Mouse (Mus musculus): ENCODE results near the gene Twsg1. TPM values are rescaled to one million over a fixed set of nuclear protein-coding genes. Genes with fewer than 3 reads are reported as not detected.

Twsg1 gene
- polyA plus RNA-seq, 1 experiment from 2014 or later: 36.0 TPM

- H3K4me1 ChIP-seq (replicated peaks; ENCODE audit: control insufficient read depth, insufficient read depth, low read length): 0 out of 2 replicates have a peak, but pooled peaks cover 5% of the 10 kb centered on the region
- no peak overlapping the region for H3K9ac ChIP-seq (ENCODE audit: low read depth, low read length)
These were observed 61.5 kb downstream of the Twsg1 start for GRCm38 (mm10) chr17:65889476-65889875.

GRCm38 (mm10) chr17:65886571-65886970 lies 64.5 kb downstream of the Twsg1 start:
- Histone ChIP-seq H3K27ac (ENCODE audit: low read depth, low read length) (peak overlapping the region; percentile 94), H3K9ac (ENCODE audit: low read depth, low read length) (peak overlapping the region; percentile 62), H3K9me3 (ENCODE audit: control insufficient read depth) (no peaks in the 10 kb centered on the region), H3K36me3 (ENCODE audit: control insufficient read depth, insufficient read depth) (no peaks in the 10 kb centered on the region), H3K4me3 (ENCODE audit: low read depth, low read length) (peak overlapping the region; percentile 96), H3K4me2 (replicated peaks; ENCODE audit: low read depth) (peak overlapping the region; percentile 99), H3K4me1 (replicated peaks; ENCODE audit: control insufficient read depth, insufficient read depth, low read length) (peaks cover 11% of the 10 kb centered on the region; the same call in 1 of the 2 replicates), H3K27me3 (replicated peaks; ENCODE audit: control insufficient read depth, insufficient read depth, low read length) (no peaks in the 10 kb centered on the region)
- 46% methylated on average over 9 of the region's 9 CpGs for WGBS
- no peak for TF ChIP-seq CTCF (IDR thresholded peaks at IDR 0.05; ENCODE audit: low read depth)
- ATAC-seq: no peak

More at GRCm38 (mm10) chr17:65889476-65889875, 61.5 kb downstream of the Twsg1 start:
- Histone ChIP-seq H3K9me3 (ENCODE audit: control insufficient read depth) (no peaks in the 10 kb centered on the region), H3K27me3 (replicated peaks; ENCODE audit: control insufficient read depth, insufficient read depth, low read length) (no peaks in the 10 kb centered on the region), H3K27ac (ENCODE audit: low read depth, low read length) (no peak overlapping the region), H3K4me3 (ENCODE audit: low read depth, low read length) (no peak overlapping the region), H3K36me3 (ENCODE audit: control insufficient read depth, insufficient read depth) (no peaks in the 10 kb centered on the region), H3K4me2 (replicated peaks; ENCODE audit: low read depth) (no peak overlapping the region)
- no peak for TF ChIP-seq CTCF (IDR thresholded peaks at IDR 0.05; ENCODE audit: low read depth)
- WGBS: 86% methylated on average over 5 of the region's 5 CpGs
- no peak for ATAC-seq

- ATAC-seq: no peak
- 3% methylated on average over 14 of the region's 14 CpGs for WGBS
- H3K4me1 ChIP-seq (replicated peaks; ENCODE audit: control insufficient read depth, insufficient read depth, low read length): peaks cover 11% of the 10 kb centered on the region; the same call in 1 of the 2 replicates
These were observed 65.1 kb downstream of the Twsg1 start, which contains the start of gene Ralbp1 for GRCm38 (mm10) chr17:65885697-65886529. Ralbp1 (minus strand) TSS chr17:65885798.

GRCm38 (mm10) chr17:65885398-65885696 lies 65.7 kb downstream of the Twsg1 start:
- WGBS: 0% methylated on average over 11 of the region's 11 CpGs
- H3K27me3 ChIP-seq (replicated peaks; ENCODE audit: control insufficient read depth, insufficient read depth, low read length): no peaks in the 10 kb centered on the region
- H3K4me1 ChIP-seq (replicated peaks; ENCODE audit: control insufficient read depth, insufficient read depth, low read length): peaks cover 11% of the 10 kb centered on the region; the same call in 1 of the 2 replicates
- TF ChIP-seq CTCF (IDR thresholded peaks at IDR 0.05; ENCODE audit: low read depth): no peak
- no peaks in the 10 kb centered on the region for H3K36me3 ChIP-seq (ENCODE audit: control insufficient read depth, insufficient read depth)
- peak overlapping the region; percentile 96 for H3K4me3 ChIP-seq (ENCODE audit: low read depth, low read length)
- H3K4me2 ChIP-seq (replicated peaks; ENCODE audit: low read depth): peak overlapping the region; percentile 99
- peak overlapping the region; percentile 62 for H3K9ac ChIP-seq (ENCODE audit: low read depth, low read length)
- peak overlapping the region; percentile 94 for H3K27ac ChIP-seq (ENCODE audit: low read depth, low read length)
- no peaks in the 10 kb centered on the region for H3K9me3 ChIP-seq (ENCODE audit: control insufficient read depth)
- ATAC-seq: no peak

More at GRCm38 (mm10) chr17:65885697-65886529, 65.1 kb downstream of the Twsg1 start, which contains the start of gene Ralbp1:
- H3K9ac ChIP-seq (ENCODE audit: low read depth, low read length): peak within 1 kb of the TSS; percentile 87
- peak within 1 kb of the TSS; percentile 99 for H3K4me2 ChIP-seq (replicated peaks; ENCODE audit: low read depth)
- H3K9me3 ChIP-seq (ENCODE audit: control insufficient read depth): no peaks in the 10 kb centered on the region
- no peak for TF ChIP-seq CTCF (IDR thresholded peaks at IDR 0.05; ENCODE audit: low read depth)
- peak within 1 kb of the TSS; percentile 94 for H3K27ac ChIP-seq (ENCODE audit: low read depth, low read length)
- no peaks in the 10 kb centered on the region for H3K36me3 ChIP-seq (ENCODE audit: control insufficient read depth, insufficient read depth)
- H3K27me3 ChIP-seq (replicated peaks; ENCODE audit: control insufficient read depth, insufficient read depth, low read length): no peaks in the 10 kb centered on the region
- H3K4me3 ChIP-seq (ENCODE audit: low read depth, low read length): peak within 1 kb of the TSS; percentile 96

DNA sequence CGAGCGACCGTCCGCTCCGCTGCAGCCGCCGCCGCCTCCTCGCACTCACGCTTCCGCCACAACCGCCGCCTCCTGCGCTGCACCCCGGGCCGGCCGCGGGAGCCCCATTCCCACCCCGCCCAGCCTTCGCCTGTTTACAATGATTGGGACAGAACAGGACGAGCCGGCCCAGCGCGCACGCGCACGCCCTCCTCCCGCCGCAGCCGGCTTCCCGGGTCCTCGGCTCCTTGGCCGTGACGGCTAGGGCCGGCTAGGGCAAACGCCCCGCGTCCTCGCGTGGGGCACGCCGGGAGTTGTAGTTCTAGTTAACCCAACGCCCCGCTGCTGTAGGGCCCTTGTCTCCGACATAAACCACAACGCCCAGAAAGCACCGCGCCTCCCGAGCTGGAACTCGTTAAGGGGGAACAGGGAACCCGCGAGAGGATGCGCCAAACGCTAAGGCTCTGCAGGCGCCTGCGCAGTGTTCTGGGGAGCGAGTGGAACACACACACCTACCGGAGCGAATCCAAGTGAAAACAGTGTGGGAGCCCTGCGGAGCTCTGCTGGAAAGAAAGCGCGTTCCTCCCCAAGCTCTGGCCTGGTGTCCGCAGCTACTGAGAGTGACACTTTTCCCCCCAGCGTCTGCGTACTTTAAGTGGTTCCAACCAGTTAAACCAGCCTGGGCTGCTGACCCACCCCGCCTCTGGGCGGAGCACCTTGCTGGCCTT lies 66.2 kb downstream of the Twsg1 start:
- peak; percentile 36; the same call in 1 of the 2 replicates for TF ChIP-seq CTCF (IDR thresholded peaks at IDR 0.05; ENCODE audit: low read depth)
- H3K4me3 ChIP-seq (ENCODE audit: low read depth, low read length): peak overlapping the region; percentile 96
- H3K9me3 ChIP-seq (ENCODE audit: control insufficient read depth): no peaks in the 10 kb centered on the region
- H3K27me3 ChIP-seq (replicated peaks; ENCODE audit: control insufficient read depth, insufficient read depth, low read length): no peaks in the 10 kb centered on the region
- peaks cover 11% of the 10 kb centered on the region; the same call in 1 of the 2 replicates for H3K4me1 ChIP-seq (replicated peaks; ENCODE audit: control insufficient read depth, insufficient read depth, low read length)
- H3K27ac ChIP-seq (ENCODE audit: low read depth, low read length): peak overlapping the region; percentile 94
- no peaks in the 10 kb centered on the region for H3K36me3 ChIP-seq (ENCODE audit: control insufficient read depth, insufficient read depth)
- under 1% methylated on average over 64 of the region's 67 CpGs for WGBS
- peak overlapping the region; percentile 99 for H3K4me2 ChIP-seq (replicated peaks; ENCODE audit: low read depth)
- peak overlapping the region; percentile 87 for H3K9ac ChIP-seq (ENCODE audit: low read depth, low read length)
- peak; percentile 99 for ATAC-seq

Data from intestine, postnatal 0 days (tissue).